Mouse (Mus musculus) gastrocnemius, postnatal 36 days (tissue): ENCODE measurements at regions not wholly inside any gene's neighbourhood (a gene's known extent, or its start where the extent isn't known, plus 50 kb on each side); places are given as distances from the start of the nearest gene placed in this dataset.
A peak's percentile ranks its signal among the peaks of the same experiment; 100 is the strongest.
"Not testable (repeated sequence)": the region's sequence is repeated elsewhere in the genome, so short reads cannot be mapped to it uniquely, and the experiment has no call there.

ENCODE experiments used
- DNase-seq, 2 experiments: peaks; one replicate each; pipeline ENCODE4 v3.0.0; 2022
- intact Hi-C: fragments of 180-260 bp; cut with DNase I; formaldehyde crosslinking; loops from one replicate; pipeline ENCODE4 v1.15.1; 2025

GRCm38 (mm10) chr2:166480883-166481282, 232.7 kb downstream of the Prex1 start:
- no peak for DNase-seq
- intact Hi-C loops = no loop called here

- intact Hi-C loops = no loop called here
- no peak for DNase-seq
These were observed 236.7 kb downstream of the Prex1 start for GRCm38 (mm10) chr2:166476953-166477352.

GRCm38 (mm10) chr2:166475624-166476023, 238.0 kb downstream of the Prex1 start:
- DNase-seq = no peak
- intact Hi-C loops = no loop called here

GRCm38 (mm10) chr2:166474601-166475000, 239.0 kb downstream of the Prex1 start:
- DNase-seq = no peak
- intact Hi-C loops = no loop called here

GRCm38 (mm10) chr2:166471257-166471753, 242.3 kb downstream of the Prex1 start:
- intact Hi-C loops = no loop called here
- DNase-seq = no peak

- DNase-seq = no peak
- intact Hi-C loops = no loop called here
These were observed 244.5 kb downstream of the Prex1 start for GRCm38 (mm10) chr2:166469046-166469593.

GRCm38 (mm10) chr2:166467137-166467536, 246.5 kb downstream of the Prex1 start:
- intact Hi-C loops = no loop called here
- no peak for DNase-seq

- intact Hi-C loops = no loop called here
- no peak for DNase-seq
These were observed 248.1 kb downstream of the Prex1 start for GRCm38 (mm10) chr2:166465531-166465930.

GRCm38 (mm10) chr2:166463539-166463938, 250.1 kb downstream of the Prex1 start:
- intact Hi-C loops = no loop called here
- DNase-seq = peak in 1 of 2 experiments; percentile 46

- intact Hi-C loops = no loop called here
- DNase-seq = no peak
These were observed 251.7 kb downstream of the Prex1 start for GRCm38 (mm10) chr2:166461956-166462355.

- no peak for DNase-seq
- intact Hi-C loops = no loop called here
These were observed 252.5 kb downstream of the Prex1 start for GRCm38 (mm10) chr2:166461103-166461502.

GRCm38 (mm10) chr2:166459955-166460354, 253.7 kb downstream of the Prex1 start:
- peak in 1 of 2 experiments; percentile 57 for DNase-seq
- intact Hi-C loops = loop anchor here (5.0 kb wide), 1 partner anchor 102 kb away; no protein-coding TSS in a partner anchor

GRCm38 (mm10) chr2:166458953-166459352, 254.7 kb downstream of the Prex1 start:
- DNase-seq = no peak
- intact Hi-C loops = loop anchor here (5.0 kb wide), 1 partner anchor 103 kb away; no protein-coding TSS in a partner anchor

GRCm38 (mm10) chr2:166457381-166458172, 256.1 kb downstream of the Prex1 start:
- intact Hi-C loops = loop anchor here (5.0 kb wide), 1 partner anchor 105 kb away; no protein-coding TSS in a partner anchor
- no peak for DNase-seq

GRCm38 (mm10) chr2:166454160-166454888, 259.3 kb downstream of the Prex1 start:
- intact Hi-C loops, DNase-seq: not testable (repeated sequence)

- DNase-seq = no peak
- intact Hi-C loops = no loop called here
These were observed 262.7 kb downstream of the Prex1 start for GRCm38 (mm10) chr2:166450964-166451363.

- no peak for DNase-seq
- intact Hi-C loops = no loop called here
These were observed 263.3 kb downstream of the Prex1 start for GRCm38 (mm10) chr2:166450380-166450779.

- no peak for DNase-seq
- intact Hi-C loops = no loop called here
These were observed 264.9 kb downstream of the Prex1 start for GRCm38 (mm10) chr2:166448724-166449123.

- intact Hi-C loops = no loop called here
- DNase-seq = peak; percentile 42 to 54
These were observed 265.5 kb downstream of the Prex1 start for GRCm38 (mm10) chr2:166448161-166448560.

GRCm38 (mm10) chr2:166446536-166446935, 267.1 kb downstream of the Prex1 start:
- intact Hi-C loops = no loop called here
- no peak for DNase-seq

GRCm38 (mm10) chr2:166445824-166446223, 267.8 kb downstream of the Prex1 start:
- DNase-seq, intact Hi-C loops: not testable (repeated sequence)
